Mouse (Mus musculus) C2C12 (cell line): ENCODE data around the gene Eef1akmt4.

ENCODE experiments used
- CEBPB ChIP-seq: IDR thresholded peaks from one replicate; pipeline ENCODE4 v1.6.1; 2011; ENCODE audit warnings: low read depth, mild to moderate bottlenecking, control low read depth, moderate library complexity
- CTCF ChIP-seq: IDR thresholded peaks from one replicate; pipeline ENCODE4 v1.5.1; 2011; ENCODE audit not compliant: control insufficient read depth, insufficient read depth, insufficient read length
- MAX ChIP-seq: IDR thresholded peaks from one replicate; pipeline ENCODE4 v1.6.1; 2011; ENCODE audit warnings: mild to moderate bottlenecking, control low read depth
- MYOD1 ChIP-seq: IDR thresholded peaks from one replicate; pipeline ENCODE4 v1.6.1; 2011; ENCODE audit warnings: low read depth; ENCODE audit not compliant: control insufficient read depth, insufficient read length
- USF1 ChIP-seq: IDR thresholded peaks from one replicate; pipeline ENCODE4 v1.6.1; 2011; ENCODE audit warnings: low read depth, mild to moderate bottlenecking, control low read depth, moderate library complexity

DNA sequence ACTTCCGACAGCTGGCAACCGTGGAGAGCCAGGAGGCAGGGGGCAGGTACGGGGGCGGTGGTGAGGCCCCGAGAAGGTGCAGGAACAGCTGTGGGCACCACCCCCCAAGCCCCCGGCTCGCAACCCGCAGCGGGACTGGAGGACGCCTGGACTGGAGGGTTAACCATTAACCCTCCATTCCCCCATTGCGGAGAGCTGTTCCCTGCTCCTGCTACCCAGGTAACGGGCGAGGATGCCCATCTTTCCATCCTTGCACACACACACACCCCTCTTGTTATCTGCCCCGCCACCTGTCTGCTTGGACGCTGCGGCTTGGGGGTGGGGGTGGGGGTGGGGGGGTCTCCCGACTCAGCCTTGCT is 20.7 kb upstream of the Eef1akmt4 start:
- TF ChIP-seq CTCF = no peak
- TF ChIP-seq USF1 = no peak
- TF ChIP-seq MYOD1 = no peak
- TF ChIP-seq MAX = no peak
- no peak for TF ChIP-seq CEBPB
